Mouse (Mus musculus): ENCODE results near the gene Gm28048. TPM values are rescaled to one million over a fixed set of nuclear protein-coding genes. Genes with fewer than 3 reads are reported as not detected.

Gene Gm28048
- total and polyA plus RNA-seq, 2 experiments = 13.0 TPM; not detected in 1

GRCm38 (mm10) chr11:22885350-22885749 lies 96.5 kb downstream of the Gm28048 start:
- peaks cover 5% of the 10 kb centered on the region for H3K4me1 ChIP-seq (ENCODE audit: control insufficient read depth, insufficient read depth, low read length)
- no peak for TF ChIP-seq CTCF (IDR thresholded peaks at IDR 0.05; ENCODE audit: low read depth, low read length)
- TF ChIP-seq POLR2A (IDR thresholded peaks at IDR 0.05; ENCODE audit: extremely low read depth, insufficient read depth, low read length) = no peak
- DNase-seq (ENCODE audit: extremely low read depth, low read depth, low spot score) = no peak
- no peak overlapping the region for H3K9ac ChIP-seq (ENCODE audit: low read depth, low read length)
- WGBS = 100% methylated on average over 1 of the region's 1 CpGs
- H3K27me3 ChIP-seq (ENCODE audit: control insufficient read depth, insufficient read depth, low read length) = no peaks in the 10 kb centered on the region
- H3K4me3 ChIP-seq (ENCODE audit: insufficient read depth, low read depth, low read length) = no peak overlapping the region
- no peak overlapping the region for H3K27ac ChIP-seq (replicated peaks; ENCODE audit: insufficient read depth, low read depth, low read length)
- no peaks in the 10 kb centered on the region for H3K36me3 ChIP-seq (ENCODE audit: control insufficient read depth, insufficient read depth, low read length)
- no peaks in the 10 kb centered on the region for H3K79me2 ChIP-seq (ENCODE audit: control insufficient read depth, insufficient read depth, low read length)

GRCm38 (mm10) chr11:22883676-22884075 lies 98.2 kb downstream of the Gm28048 start:
- Histone ChIP-seq H3K9ac (ENCODE audit: low read depth, low read length) (no peak overlapping the region), H3K27me3 (ENCODE audit: control insufficient read depth, insufficient read depth, low read length) (no peaks in the 10 kb centered on the region), H3K36me3 (ENCODE audit: control insufficient read depth, insufficient read depth, low read length) (no peaks in the 10 kb centered on the region), H3K4me1 (ENCODE audit: control insufficient read depth, insufficient read depth, low read length) (peaks cover 5% of the 10 kb centered on the region), H3K4me3 (ENCODE audit: insufficient read depth, low read depth, low read length) (no peak overlapping the region), H3K79me2 (ENCODE audit: control insufficient read depth, insufficient read depth, low read length) (no peaks in the 10 kb centered on the region), H3K27ac (replicated peaks; ENCODE audit: insufficient read depth, low read depth, low read length) (peak overlapping the region; percentile 68)
- 28% methylated on average over 2 of the region's 2 CpGs for WGBS
- DNase-seq (ENCODE audit: extremely low read depth, low read depth, low spot score) = peak; percentile 91
- TF ChIP-seq CTCF (IDR thresholded peaks at IDR 0.05; ENCODE audit: low read depth, low read length) (no peak), POLR2A (IDR thresholded peaks at IDR 0.05; ENCODE audit: extremely low read depth, insufficient read depth, low read length) (no peak)

GRCm38 (mm10) chr11:22882926-22883325 lies 99.0 kb downstream of the Gm28048 start:
- no peak overlapping the region for H3K9ac ChIP-seq (ENCODE audit: low read depth, low read length)
- TF ChIP-seq POLR2A (IDR thresholded peaks at IDR 0.05; ENCODE audit: extremely low read depth, insufficient read depth, low read length) (no peak), CTCF (IDR thresholded peaks at IDR 0.05; ENCODE audit: low read depth, low read length) (no peak)

GRCm38 (mm10) chr11:22880383-22881172 lies 101.3 kb downstream of the Gm28048 start:
- DNase-seq (ENCODE audit: extremely low read depth, low read depth, low spot score) = peak; percentile 64
- H3K27me3 ChIP-seq (ENCODE audit: control insufficient read depth, insufficient read depth, low read length) = no peaks in the 10 kb centered on the region
- H3K9ac ChIP-seq (ENCODE audit: low read depth, low read length) = no peak overlapping the region
- H3K27ac ChIP-seq (replicated peaks; ENCODE audit: insufficient read depth, low read depth, low read length) = no peak overlapping the region
- peaks cover 5% of the 10 kb centered on the region for H3K4me1 ChIP-seq (ENCODE audit: control insufficient read depth, insufficient read depth, low read length)
- H3K79me2 ChIP-seq (ENCODE audit: control insufficient read depth, insufficient read depth, low read length) = no peaks in the 10 kb centered on the region
- H3K4me3 ChIP-seq (ENCODE audit: insufficient read depth, low read depth, low read length) = no peak overlapping the region
- H3K36me3 ChIP-seq (ENCODE audit: control insufficient read depth, insufficient read depth, low read length) = no peaks in the 10 kb centered on the region
- whole genome bisulfite sequencing = 45% methylated on average over 3 of the region's 3 CpGs
- no peak for TF ChIP-seq CTCF (IDR thresholded peaks at IDR 0.05; ENCODE audit: low read depth, low read length)
- no peak for TF ChIP-seq POLR2A (IDR thresholded peaks at IDR 0.05; ENCODE audit: extremely low read depth, insufficient read depth, low read length)

More at GRCm38 (mm10) chr11:22882926-22883325, 99.0 kb downstream of the Gm28048 start:
- no peaks in the 10 kb centered on the region for H3K79me2 ChIP-seq (ENCODE audit: control insufficient read depth, insufficient read depth, low read length)
- H3K27ac ChIP-seq (replicated peaks; ENCODE audit: insufficient read depth, low read depth, low read length) = no peak overlapping the region
- no peak overlapping the region for H3K4me3 ChIP-seq (ENCODE audit: insufficient read depth, low read depth, low read length)
- peaks cover 5% of the 10 kb centered on the region for H3K4me1 ChIP-seq (ENCODE audit: control insufficient read depth, insufficient read depth, low read length)
- no peak for DNase-seq (ENCODE audit: extremely low read depth, low read depth, low spot score)
- H3K36me3 ChIP-seq (ENCODE audit: control insufficient read depth, insufficient read depth, low read length) = no peaks in the 10 kb centered on the region
- H3K27me3 ChIP-seq (ENCODE audit: control insufficient read depth, insufficient read depth, low read length) = no peaks in the 10 kb centered on the region

GRCm38 (mm10) chr11:22879645-22880044 lies 102.2 kb downstream of the Gm28048 start:
- Histone ChIP-seq H3K4me1 (ENCODE audit: control insufficient read depth, insufficient read depth, low read length) (peaks cover 5% of the 10 kb centered on the region), H3K36me3 (ENCODE audit: control insufficient read depth, insufficient read depth, low read length) (no peaks in the 10 kb centered on the region), H3K27ac (replicated peaks; ENCODE audit: insufficient read depth, low read depth, low read length) (no peak overlapping the region), H3K4me3 (ENCODE audit: insufficient read depth, low read depth, low read length) (no peak overlapping the region), H3K27me3 (ENCODE audit: control insufficient read depth, insufficient read depth, low read length) (no peaks in the 10 kb centered on the region), H3K9ac (ENCODE audit: low read depth, low read length) (no peak overlapping the region), H3K79me2 (ENCODE audit: control insufficient read depth, insufficient read depth, low read length) (no peaks in the 10 kb centered on the region)
- TF ChIP-seq POLR2A (IDR thresholded peaks at IDR 0.05; ENCODE audit: extremely low read depth, insufficient read depth, low read length) (no peak), CTCF (IDR thresholded peaks at IDR 0.05; ENCODE audit: low read depth, low read length) (no peak)
- WGBS = 88% methylated on average over 4 of the region's 4 CpGs
- no peak for DNase-seq (ENCODE audit: extremely low read depth, low read depth, low spot score)
